Mouse (Mus musculus): ENCODE results near the gene Gm49027. TPM values are rescaled to one million over a fixed set of nuclear protein-coding genes. Genes with fewer than 3 reads are reported as not detected.

The Gm49027 gene
- 10.8 and 11.8 TPM in 2 replicates for polyA plus RNA-seq (2012; rRNA removed; ENCODE audit: low replicate concordance)

GRCm38 (mm10) chr5:123525281-123525680, at the start of gene Gm49027:
Gm49027 (minus strand) TSS chr5:123525488.

GRCm38 (mm10) chr5:123572357-123573186, 47.3 kb upstream of the Gm49027 start, which contains the start of gene Vps33a:
Vps33a (minus strand) TSS chr5:123573038.

GRCm38 (mm10) chr5:123523692-123524392, 1.4 kb downstream of the Gm49027 start, which contains the start of gene Diablo:
Diablo (minus strand) TSS chr5:123524176.

DNA sequence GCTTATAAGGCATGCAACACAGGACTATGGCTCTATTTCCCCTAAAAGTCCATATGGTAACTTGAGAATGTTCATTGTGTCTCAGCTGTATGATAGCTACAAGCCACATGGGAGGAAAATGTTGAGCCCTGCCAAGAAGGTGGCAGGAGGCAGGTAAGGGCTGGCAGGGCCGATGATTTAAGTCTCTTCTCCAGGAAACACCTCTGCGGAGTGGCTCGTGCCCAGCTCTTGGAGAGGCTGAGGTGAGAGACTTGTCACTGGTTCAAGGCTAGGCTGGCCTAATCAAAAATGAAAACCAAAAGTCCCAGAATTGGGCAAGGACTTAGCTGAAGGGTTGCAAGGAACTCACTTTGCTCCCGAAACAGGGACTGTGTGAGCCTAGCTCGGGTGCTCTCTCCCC, 15.1 kb downstream of the Gm49027 start, which contains the start of gene B3gnt4:
B3gnt4 (plus strand) TSS at position 301 of the 400 bp plus-strand sequence.

GRCm38 (mm10) chr5:123489112-123489785, 36.0 kb downstream of the Gm49027 start, which contains the start of the genes Lrrc43 and Il31:
Lrrc43 (plus strand) TSS chr5:123489305.
Il31 (minus strand) TSS chr5:123489489.

Other genes with a start within 250 kb of the Gm49027 start
- gene Bcl7a, start 181.7 kb downstream of the Gm49027 start, polyA plus RNA-seq (2012; rRNA removed; ENCODE audit: low replicate concordance) = 2.7 and 4.1 TPM in 2 replicates
- gene Mlxip, start 130.7 kb downstream of the Gm49027 start, polyA plus RNA-seq (2012; rRNA removed; ENCODE audit: low replicate concordance) = 26.7 and 41.6 TPM in 2 replicates
- not detected in 2 replicates for gene Lrrc43, start 36.2 kb downstream of the Gm49027 start, polyA plus RNA-seq (2012; rRNA removed; ENCODE audit: low replicate concordance)
- gene Il31, start 36.0 kb downstream of the Gm49027 start, polyA plus RNA-seq (2012; rRNA removed; ENCODE audit: low replicate concordance) = not detected in 2 replicates
- 0.11 TPM in 1 of 2 replicates, not detected in the other for gene B3gnt4, start 15.0 kb downstream of the Gm49027 start, polyA plus RNA-seq (2012; rRNA removed; ENCODE audit: low replicate concordance)
- gene Diablo, start 1.3 kb downstream of the Gm49027 start, polyA plus RNA-seq (2012; rRNA removed; ENCODE audit: low replicate concordance) = 24.6 and 32.2 TPM in 2 replicates
- gene Vps33a, start 47.5 kb upstream of the Gm49027 start, polyA plus RNA-seq (2012; rRNA removed; ENCODE audit: low replicate concordance) = 4.5 and 6.2 TPM in 2 replicates
- 6.8 and 8.5 TPM in 2 replicates for gene Clip1, start 159.1 kb upstream of the Gm49027 start, polyA plus RNA-seq (2012; rRNA removed; ENCODE audit: low replicate concordance)
- 16.9 and 18.8 TPM in 2 replicates for gene Zcchc8, start 195.6 kb upstream of the Gm49027 start, polyA plus RNA-seq (2012; rRNA removed; ENCODE audit: low replicate concordance)
- 2.1 and 2.5 TPM in 2 replicates for gene Rsrc2, start 223.9 kb upstream of the Gm49027 start, polyA plus RNA-seq (2012; rRNA removed; ENCODE audit: low replicate concordance)
- 0.36 and 1.7 TPM in 2 replicates for gene Kntc1, start 224.2 kb upstream of the Gm49027 start, polyA plus RNA-seq (2012; rRNA removed; ENCODE audit: low replicate concordance)

Measured in duodenum, adult 2 months (tissue).